Mouse (Mus musculus): ENCODE data around the gene Stk25. TPM values are rescaled to one million over a fixed set of nuclear protein-coding genes. Genes with fewer than 3 reads are reported as not detected.

Stk25 gene
- polyA plus RNA-seq (2014; fragmentation: Illumina TruSeq; extraction: RNeasy Lipid Tissue Mini Kit (QIAGEN cat#74804); ENCODE audit: low read depth, low replicate concordance) = 9.8 TPM

DNA sequence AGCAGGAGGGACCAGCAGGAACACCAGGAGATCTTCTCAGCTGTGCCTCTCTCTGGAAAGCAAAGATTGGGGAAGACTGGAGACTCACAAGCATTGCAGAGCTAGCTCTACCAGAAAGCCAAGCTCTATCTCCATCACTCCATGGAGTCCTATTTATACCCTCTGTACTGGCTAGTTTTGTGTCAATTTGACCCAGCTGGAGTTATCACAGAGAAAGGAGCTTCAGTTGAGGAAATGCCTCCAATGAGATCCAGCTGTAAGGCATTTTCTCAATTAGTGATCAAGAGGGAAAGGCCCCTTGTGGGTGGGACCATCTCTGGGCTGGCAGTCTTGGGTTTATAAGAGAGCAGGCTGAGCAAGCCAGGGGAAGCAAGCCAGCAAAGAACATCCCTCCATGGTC lies at the start of gene Stk25:
TSS of gene Stk25 (minus strand) at position 101 of the 400 bp plus-strand sequence.

DNA sequence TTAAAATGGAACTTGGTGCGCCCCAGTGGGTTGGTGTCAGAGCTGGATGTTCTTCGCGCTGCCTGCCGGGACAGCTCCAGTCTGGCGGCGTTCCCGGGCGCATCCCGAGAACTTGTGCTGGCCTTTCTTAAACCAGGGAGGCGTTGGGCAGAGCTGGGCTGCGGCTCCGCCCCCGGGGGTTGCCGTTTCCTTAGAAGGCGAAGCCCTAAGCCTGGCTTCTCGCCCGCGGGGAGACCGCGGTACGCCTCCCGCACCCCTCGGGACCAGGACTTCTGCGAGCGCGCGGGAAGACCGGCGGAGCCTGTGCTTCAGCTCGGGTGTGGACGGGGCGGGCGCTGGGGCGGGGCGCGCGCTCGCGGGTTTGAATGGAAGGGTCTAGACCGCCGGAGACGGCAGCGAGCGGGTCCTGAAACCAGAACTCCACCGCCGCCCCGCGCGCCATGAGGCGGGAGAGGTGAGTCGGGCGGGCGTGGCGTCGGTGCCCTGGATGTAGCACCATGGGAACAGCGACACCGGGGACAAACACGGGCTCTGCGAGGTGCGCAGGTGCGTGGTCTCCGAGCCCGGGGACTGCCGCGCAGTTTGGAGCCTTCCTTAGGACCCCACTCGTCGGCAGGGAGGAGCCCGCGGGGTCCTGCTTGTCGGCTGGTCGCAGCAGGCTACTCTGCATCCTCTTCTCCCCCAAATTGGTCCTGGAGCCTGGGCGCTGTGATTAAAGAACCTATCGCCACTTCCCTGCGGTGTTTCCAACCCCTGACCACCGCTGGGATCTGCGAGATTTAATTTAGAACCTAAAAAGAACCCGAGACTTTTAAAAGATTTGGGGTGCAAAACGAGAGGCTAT lies 27.2 kb upstream of the Stk25 start, which contains the start of gene Bok:
TSS of gene Bok (plus strand) at position 260 of the 844 bp plus-strand sequence.

Other genes with a start within 250 kb of the Stk25 start
- 107 TPM for gene Hdlbp, start 179.8 kb downstream of the Stk25 start, polyA plus RNA-seq (2014; fragmentation: Illumina TruSeq; extraction: RNeasy Lipid Tissue Mini Kit (QIAGEN cat#74804); ENCODE audit: low read depth, low replicate concordance)
- 16.4 TPM for gene Farp2, start 146.6 kb downstream of the Stk25 start, polyA plus RNA-seq (2014; fragmentation: Illumina TruSeq; extraction: RNeasy Lipid Tissue Mini Kit (QIAGEN cat#74804); ENCODE audit: low read depth, low replicate concordance)
- gene Bok, start 27.0 kb upstream of the Stk25 start, polyA plus RNA-seq (2014; fragmentation: Illumina TruSeq; extraction: RNeasy Lipid Tissue Mini Kit (QIAGEN cat#74804); ENCODE audit: low read depth, low replicate concordance) = 0.93 TPM
- 35.9 TPM for gene Atg4b, start 92.8 kb upstream of the Stk25 start, polyA plus RNA-seq (2014; fragmentation: Illumina TruSeq; extraction: RNeasy Lipid Tissue Mini Kit (QIAGEN cat#74804); ENCODE audit: low read depth, low replicate concordance)
- 35.2 TPM for gene Thap4, start 96.2 kb upstream of the Stk25 start, polyA plus RNA-seq (2014; fragmentation: Illumina TruSeq; extraction: RNeasy Lipid Tissue Mini Kit (QIAGEN cat#74804); ENCODE audit: low read depth, low replicate concordance)
- 25.7 TPM for gene Dtymk, start 143.3 kb upstream of the Stk25 start, polyA plus RNA-seq (2014; fragmentation: Illumina TruSeq; extraction: RNeasy Lipid Tissue Mini Kit (QIAGEN cat#74804); ENCODE audit: low read depth, low replicate concordance)
- gene Ing5, start 145.3 kb upstream of the Stk25 start, polyA plus RNA-seq (2014; fragmentation: Illumina TruSeq; extraction: RNeasy Lipid Tissue Mini Kit (QIAGEN cat#74804); ENCODE audit: low read depth, low replicate concordance) = 7.7 TPM
- 26.7 TPM for gene D2hgdh, start 166.2 kb upstream of the Stk25 start, polyA plus RNA-seq (2014; fragmentation: Illumina TruSeq; extraction: RNeasy Lipid Tissue Mini Kit (QIAGEN cat#74804); ENCODE audit: low read depth, low replicate concordance)
- not detected for gene Gal3st2, start 202.6 kb upstream of the Stk25 start, polyA plus RNA-seq (2014; fragmentation: Illumina TruSeq; extraction: RNeasy Lipid Tissue Mini Kit (QIAGEN cat#74804); ENCODE audit: low read depth, low replicate concordance)

Measured in kidney, adult 10 weeks (tissue).